8 mouse cellular contexts compared by ENCODE assay signal in the genomic region with DNA sequence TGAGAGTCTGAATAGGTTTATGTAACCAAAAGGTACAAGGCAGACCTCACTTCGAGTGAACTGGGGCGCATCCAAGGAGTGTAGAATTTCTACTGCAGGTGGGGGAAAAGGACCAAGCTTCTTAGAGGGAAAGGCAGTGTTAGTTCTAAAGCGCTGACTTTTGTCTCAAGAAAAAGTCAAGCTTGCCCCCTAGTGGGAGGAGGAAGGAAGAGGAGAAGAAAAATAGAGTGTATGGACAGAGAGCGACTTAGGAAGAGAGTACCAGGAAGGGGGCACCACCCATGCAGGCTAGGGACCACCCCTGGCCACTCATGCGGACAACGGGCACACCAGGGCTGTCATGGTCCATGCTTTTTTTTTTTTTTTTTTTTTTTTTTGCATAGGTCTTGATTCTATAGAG. TPM values are rescaled to one million over a fixed set of nuclear protein-coding genes. Genes with fewer than 3 reads are reported as not detected.
A peak's percentile ranks its signal among the peaks of the same experiment; 100 is the strongest.
DNase-seq lines count a peak whose midpoint lies in the region; ATAC-seq lines count a peak whose summit lies in the region.

No protein-coding gene starts in this region.

- H3K9me3 ChIP-seq in forebrain, embryonic 11.5 days (ENCODE audit: control insufficient read depth, low read length), result no peaks in the 10 kb centered on the region
- H3K9me3 ChIP-seq in forebrain, embryonic 13.5 days (replicated peaks), result no peaks in the 10 kb centered on the region
- no peaks in the 10 kb centered on the region for H3K9me3 ChIP-seq in midbrain, embryonic 14.5 days (ENCODE audit: control insufficient read depth, low read length)
- no peaks in the 10 kb centered on the region for H3K9me3 ChIP-seq in midbrain, embryonic 13.5 days

- ATAC-seq in forebrain, embryonic 11.5 days (replicated peaks; ENCODE audit: low FRiP score), result no peak
- no peak for ATAC-seq in forebrain, embryonic 13.5 days
- ATAC-seq in midbrain, embryonic 14.5 days (ENCODE audit: low FRiP score, low TSS enrichment), result no peak
- no peak for ATAC-seq in midbrain, embryonic 13.5 days
- peak; percentile 82 for ATAC-seq in megakaryocyte progenitor cell, adult 5-6 weeks (replicated peaks; ENCODE audit: poor library complexity)
- ATAC-seq in inflammation-experienced regulatory T-cells, adult 6 months, result no peak

- peak; percentile 43 for DNase-seq in forebrain, embryonic 11.5 days (ENCODE audit: low spot score)
- peak; percentile 87 for DNase-seq in midbrain, embryonic 14.5 days
- DNase-seq in c-Kit-positive CD71-negative TER-119-negative erythroid progenitor cells, embryonic 14.5 days (ENCODE audit: low read depth), result peak; percentile 72
- peak; percentile 80 for DNase-seq in induced T-regulatory cell, adult 2 months (ENCODE audit: low read depth)

- H3K4me2 ChIP-seq in forebrain, embryonic 11.5 days (ENCODE audit: low read depth, low read length, severe bottlenecking), result no peak overlapping the region
- no peak overlapping the region for H3K4me2 ChIP-seq in forebrain, embryonic 13.5 days
- H3K4me2 ChIP-seq in midbrain, embryonic 14.5 days (ENCODE audit: low read length), result no peak overlapping the region
- no peak overlapping the region for H3K4me2 ChIP-seq in midbrain, embryonic 13.5 days (replicated peaks)

- no peak overlapping the region for H3K27ac ChIP-seq in forebrain, embryonic 11.5 days (ENCODE audit: low read depth, low read length)
- H3K27ac ChIP-seq in forebrain, embryonic 13.5 days, result no peak overlapping the region
- no peak overlapping the region for H3K27ac ChIP-seq in midbrain, embryonic 14.5 days (replicated peaks; ENCODE audit: low read depth, low read length)
- H3K27ac ChIP-seq in midbrain, embryonic 13.5 days, result no peak overlapping the region

- peaks cover 18% of the 10 kb centered on the region for H3K4me1 ChIP-seq in forebrain, embryonic 11.5 days (replicated peaks; ENCODE audit: control insufficient read depth, insufficient read depth, low read length)
- H3K4me1 ChIP-seq in forebrain, embryonic 13.5 days, result peaks cover 22% of the 10 kb centered on the region
- peaks cover 12% of the 10 kb centered on the region; the same call in 1 of the 2 replicates for H3K4me1 ChIP-seq in midbrain, embryonic 14.5 days (ENCODE audit: control insufficient read depth, insufficient read depth, low read length)
- H3K4me1 ChIP-seq in midbrain, embryonic 13.5 days (replicated peaks), result peaks cover 22% of the 10 kb centered on the region

- H3K9ac ChIP-seq in forebrain, embryonic 11.5 days (ENCODE audit: low read length), result no peak overlapping the region
- no peak overlapping the region for H3K9ac ChIP-seq in forebrain, embryonic 13.5 days
- no peak overlapping the region for H3K9ac ChIP-seq in midbrain, embryonic 14.5 days (replicated peaks; ENCODE audit: low read length)
- H3K9ac ChIP-seq in midbrain, embryonic 13.5 days (replicated peaks), result no peak overlapping the region

- H3K36me3 ChIP-seq in forebrain, embryonic 11.5 days (ENCODE audit: control insufficient read depth, insufficient read depth, low read length), result no peaks in the 10 kb centered on the region
- H3K36me3 ChIP-seq in forebrain, embryonic 13.5 days (ENCODE audit: poor library complexity, severe bottlenecking), result no peaks in the 10 kb centered on the region
- H3K36me3 ChIP-seq in midbrain, embryonic 14.5 days (ENCODE audit: control insufficient read depth, insufficient read depth, low read length), result no peaks in the 10 kb centered on the region
- H3K36me3 ChIP-seq in midbrain, embryonic 13.5 days, result no peaks in the 10 kb centered on the region

- H3K27me3 ChIP-seq in forebrain, embryonic 11.5 days (ENCODE audit: control insufficient read depth, insufficient read depth, low read length), result no peaks in the 10 kb centered on the region
- H3K27me3 ChIP-seq in forebrain, embryonic 13.5 days, result no peaks in the 10 kb centered on the region
- no peaks in the 10 kb centered on the region for H3K27me3 ChIP-seq in midbrain, embryonic 14.5 days (ENCODE audit: control insufficient read depth, insufficient read depth, low read length)
- no peaks in the 10 kb centered on the region for H3K27me3 ChIP-seq in midbrain, embryonic 13.5 days

- 43% methylated on average over 6 of the region's 6 CpGs for WGBS in forebrain, embryonic 11.5 days
- 32% methylated on average over 6 of the region's 6 CpGs for WGBS in forebrain, embryonic 13.5 days
- WGBS in midbrain, embryonic 14.5 days, result 37% methylated on average over 6 of the region's 6 CpGs
- 41% methylated on average over 6 of the region's 6 CpGs for WGBS in midbrain, embryonic 13.5 days

- no peak overlapping the region for H3K4me3 ChIP-seq in forebrain, embryonic 11.5 days (ENCODE audit: low read depth, low read length)
- no peak overlapping the region for H3K4me3 ChIP-seq in forebrain, embryonic 13.5 days
- H3K4me3 ChIP-seq in midbrain, embryonic 14.5 days (replicated peaks; ENCODE audit: low read depth, low read length), result no peak overlapping the region
- H3K4me3 ChIP-seq in midbrain, embryonic 13.5 days (replicated peaks), result no peak overlapping the region

RNA-seq across cellular contexts. Expression of gene Pdlim4, which starts 14.6 kb away (rescaled TPM):
- 45.3 and 48.6 TPM in 2 replicates for polyA plus RNA-seq in forebrain, embryonic 11.5 days (2014; fragmentation: Nextera tagmentation; extraction: Ambion mirVana)
- polyA plus RNA-seq in forebrain, embryonic 13.5 days (2015; fragmentation: Nextera tagmentation; extraction: Ambion mirVana), result 36.2 and 38.3 TPM in 2 replicates
- 21.4 and 25.0 TPM in 2 replicates for polyA plus RNA-seq in midbrain, embryonic 14.5 days (2014; fragmentation: Nextera tagmentation; extraction: Ambion mirVana)
- polyA plus RNA-seq in midbrain, embryonic 13.5 days (2015; fragmentation: Nextera tagmentation; extraction: Ambion mirVana), result 23.0 and 23.7 TPM in 2 replicates
- not detected in 2 replicates for total RNA-seq in megakaryocyte progenitor cell, adult 5-6 weeks (2015)
- total RNA-seq in megakaryocyte progenitor cell, adult 5-6 weeks (2017), result 0.17 TPM in 1 of 2 replicates, not detected in the other
- 1 to 10 TPM in 1 of 3 experiments, under 1 TPM in 2; 0.49 to 1.1 (median 0.50) TPM for polyA plus RNA-seq in inflammation-experienced regulatory T-cells, adult 6 months (2017; shearing (Covaris generic))

RNA-seq across cellular contexts. Expression of gene Slc22a4, which starts 26.4 kb away (rescaled TPM):
- 1.8 and 2.7 TPM in 2 replicates for polyA plus RNA-seq in forebrain, embryonic 11.5 days (2014; fragmentation: Nextera tagmentation; extraction: Ambion mirVana)
- 0.21 and 0.74 TPM in 2 replicates for polyA plus RNA-seq in forebrain, embryonic 13.5 days (2015; fragmentation: Nextera tagmentation; extraction: Ambion mirVana)
- polyA plus RNA-seq in midbrain, embryonic 14.5 days (2014; fragmentation: Nextera tagmentation; extraction: Ambion mirVana), result 2.5 TPM in 2 replicates
- polyA plus RNA-seq in midbrain, embryonic 13.5 days (2015; fragmentation: Nextera tagmentation; extraction: Ambion mirVana), result 1.0 and 1.3 TPM in 2 replicates
- 22.2 and 23.6 TPM in 2 replicates for total RNA-seq in megakaryocyte progenitor cell, adult 5-6 weeks (2015)
- 15.3 and 22.6 TPM in 2 replicates for total RNA-seq in megakaryocyte progenitor cell, adult 5-6 weeks (2017)
- polyA plus RNA-seq in inflammation-experienced regulatory T-cells, adult 6 months (2017; shearing (Covaris generic)), result 1 to 10 TPM in 1 of 3 experiments, not detected in 2; 1.1 TPM

RNA-seq across cellular contexts. Expression of gene P4ha2, which starts 45.6 kb away (rescaled TPM):
- polyA plus RNA-seq in forebrain, embryonic 11.5 days (2014; fragmentation: Nextera tagmentation; extraction: Ambion mirVana), result 16.0 and 16.4 TPM in 2 replicates
- polyA plus RNA-seq in forebrain, embryonic 13.5 days (2015; fragmentation: Nextera tagmentation; extraction: Ambion mirVana), result 5.5 and 5.6 TPM in 2 replicates
- 6.5 and 10.5 TPM in 2 replicates for polyA plus RNA-seq in midbrain, embryonic 14.5 days (2014; fragmentation: Nextera tagmentation; extraction: Ambion mirVana)
- polyA plus RNA-seq in midbrain, embryonic 13.5 days (2015; fragmentation: Nextera tagmentation; extraction: Ambion mirVana), result 6.0 and 7.8 TPM in 2 replicates
- total RNA-seq in megakaryocyte progenitor cell, adult 5-6 weeks (2015), result 0.05 and 0.15 TPM in 2 replicates
- 0.21 and 0.44 TPM in 2 replicates for total RNA-seq in megakaryocyte progenitor cell, adult 5-6 weeks (2017)
- polyA plus RNA-seq in inflammation-experienced regulatory T-cells, adult 6 months (2017; shearing (Covaris generic)), result not detected

Comparison
In these comparisons a context has a peak if more than half of its experiments do, and no peak if none do; other contexts are left out.
1. RNA of gene Pdlim4, which starts 14.6 kb away (polyA plus RNA-seq): 45.3 to 48.6 TPM in forebrain, embryonic 11.5 days, 36.2 to 38.3 TPM in forebrain, embryonic 13.5 days, 23.0 to 23.7 TPM in midbrain, embryonic 13.5 days and 21.4 to 25.0 TPM in midbrain, embryonic 14.5 days; 0.49 to 1.1 TPM in inflammation-experienced regulatory T-cells, adult 6 months; every median in the first group is over 10 times any median in the second.
2. Peak in every context shown above with its lines, with median percentiles within 50 percentile points of each other: DNase-seq.